Mouse (Mus musculus) ovary, postnatal 36 days (tissue): ENCODE measurements around the gene Dnm3.

ENCODE experiments used
- DNase-seq: peaks from one replicate; pipeline ENCODE4 v3.0.0; 2022; ENCODE audit warnings: low spot score, mixed read lengths

Dnm3 gene

GRCm38 (mm10) chr1:162324412-162324811 lies 153.4 kb downstream of the Dnm3 start:
- DNase-seq, result no peak

GRCm38 (mm10) chr1:162323142-162323541 lies 154.7 kb downstream of the Dnm3 start:
- DNase-seq, result no peak

- DNase-seq, result no peak
Observed at GRCm38 (mm10) chr1:162313451-162314276, 164.2 kb downstream of the Dnm3 start.

GRCm38 (mm10) chr1:162312621-162313020 lies 165.2 kb downstream of the Dnm3 start:
- DNase-seq, result no peak

GRCm38 (mm10) chr1:162312152-162312551 lies 165.7 kb downstream of the Dnm3 start:
- DNase-seq, result no peak

- DNase-seq, result no peak
Observed at GRCm38 (mm10) chr1:162305247-162305646, 172.6 kb downstream of the Dnm3 start.

- no peak for DNase-seq
Observed at GRCm38 (mm10) chr1:162302480-162302879, 175.4 kb downstream of the Dnm3 start.

GRCm38 (mm10) chr1:162299558-162300319 lies 178.1 kb downstream of the Dnm3 start:
- DNase-seq, result no peak

- DNase-seq, result no peak
Observed at GRCm38 (mm10) chr1:162298527-162298926, 179.3 kb downstream of the Dnm3 start.

GRCm38 (mm10) chr1:162295443-162295842 lies 182.4 kb downstream of the Dnm3 start:
- DNase-seq, result no peak

- DNase-seq, result no peak
Observed at GRCm38 (mm10) chr1:162294572-162294910, 183.3 kb downstream of the Dnm3 start.

GRCm38 (mm10) chr1:162293732-162294571 lies 183.9 kb downstream of the Dnm3 start:
- DNase-seq, result no peak

- peak; percentile 22 for DNase-seq
Observed at GRCm38 (mm10) chr1:162286910-162287309, 190.9 kb downstream of the Dnm3 start.

- DNase-seq, result no peak
Observed at GRCm38 (mm10) chr1:162281981-162282381, 195.9 kb downstream of the Dnm3 start.

- DNase-seq, result no peak
Observed at GRCm38 (mm10) chr1:162280052-162280451, 197.8 kb downstream of the Dnm3 start.

- peak; percentile 59 for DNase-seq
Observed at GRCm38 (mm10) chr1:162276011-162276410, 201.8 kb downstream of the Dnm3 start.

- DNase-seq, result no peak
Observed at GRCm38 (mm10) chr1:162274674-162275248, 203.1 kb downstream of the Dnm3 start.

- no peak for DNase-seq
Observed at GRCm38 (mm10) chr1:162256912-162257607, 220.8 kb downstream of the Dnm3 start.

GRCm38 (mm10) chr1:162254944-162255343 lies 222.9 kb downstream of the Dnm3 start:
- DNase-seq, result no peak

- no peak for DNase-seq
Observed at GRCm38 (mm10) chr1:162253971-162254641, 223.7 kb downstream of the Dnm3 start.

- DNase-seq, result no peak
Observed at GRCm38 (mm10) chr1:162252869-162253268, 225.0 kb downstream of the Dnm3 start.
